Mouse (Mus musculus) natural killer cell, adult 2 months (primary cell): ENCODE data around the gene D17Wsu92e.
A peak's percentile ranks its signal among the peaks of the same experiment; 100 is the strongest.

ENCODE experiments used
- DNase-seq, 2 experiments: peaks; one replicate each; pipeline ENCODE4 v3.0.0; 2022; ENCODE audit warnings: low spot score in 2 of 2

The D17Wsu92e gene

GRCm38 (mm10) chr17:27821407-27822338 lies 1.2 kb upstream of the D17Wsu92e start:
- peak in 1 of 2 experiments; percentile 28 for DNase-seq

GRCm38 (mm10) chr17:27819971-27820567 lies 379 bp downstream of the D17Wsu92e start:
- peak; percentile 57 to 60 for DNase-seq

GRCm38 (mm10) chr17:27819521-27819970 lies 902 bp downstream of the D17Wsu92e start:
- DNase-seq: peak in 1 of 2 experiments; percentile 14

GRCm38 (mm10) chr17:27819011-27819410 lies 1.4 kb downstream of the D17Wsu92e start:
- DNase-seq: no peak

GRCm38 (mm10) chr17:27814606-27815005 lies 5.8 kb downstream of the D17Wsu92e start:
- DNase-seq: peak; percentile 37 to 59

- DNase-seq: no peak
Observed at GRCm38 (mm10) chr17:27811980-27812379, 8.5 kb downstream of the D17Wsu92e start.

GRCm38 (mm10) chr17:27810569-27811331 lies 9.7 kb downstream of the D17Wsu92e start:
- DNase-seq: no peak

GRCm38 (mm10) chr17:27807542-27808078 lies 12.8 kb downstream of the D17Wsu92e start:
- DNase-seq: no peak

- no peak for DNase-seq
Observed at GRCm38 (mm10) chr17:27804803-27805770, 15.4 kb downstream of the D17Wsu92e start.

GRCm38 (mm10) chr17:27804156-27804690 lies 16.2 kb downstream of the D17Wsu92e start:
- DNase-seq: no peak

- no peak for DNase-seq
Observed at GRCm38 (mm10) chr17:27803752-27804151, 16.7 kb downstream of the D17Wsu92e start.

- DNase-seq: no peak
Observed at GRCm38 (mm10) chr17:27800710-27801648, 19.5 kb downstream of the D17Wsu92e start.

- DNase-seq: peak; percentile 23 to 25
Observed at GRCm38 (mm10) chr17:27799771-27800584, 20.5 kb downstream of the D17Wsu92e start.

GRCm38 (mm10) chr17:27797341-27797872 lies 23.0 kb downstream of the D17Wsu92e start:
- DNase-seq: no peak

GRCm38 (mm10) chr17:27796780-27797179 lies 23.7 kb downstream of the D17Wsu92e start:
- DNase-seq: no peak

- DNase-seq: no peak
Observed at GRCm38 (mm10) chr17:27793144-27793543, 27.3 kb downstream of the D17Wsu92e start.

- no peak for DNase-seq
Observed at GRCm38 (mm10) chr17:27792516-27792915, 27.9 kb downstream of the D17Wsu92e start.

- no peak for DNase-seq
Observed at GRCm38 (mm10) chr17:27791556-27791955, 28.9 kb downstream of the D17Wsu92e start.
